Mouse (Mus musculus) layer of hippocampus, adult 18-20 months (tissue): Measurements from ENCODE around the gene Gas7. TPM values are rescaled to one million over a fixed set of nuclear protein-coding genes. Genes with fewer than 3 reads are reported as not detected.

ENCODE experiments used
- DNase-seq, 2 experiments: peaks; one replicate each; pipeline ENCODE4 v3.0.0; 2022; ENCODE audit warnings: low spot score in 2 of 2
- total RNA-seq, 2 experiments: library from RNA; stranded (reverse); gene quantifications; 2 replicates each; pipeline ENCODE4 v1.2.3; 2021

Gas7 gene
- total RNA-seq, 2 experiments from 2014 or later: 457 to 462 TPM

- no peak for DNase-seq
Observed at GRCm38 (mm10) chr11:67567184-67567583, 111.9 kb downstream of the Gas7 start.

GRCm38 (mm10) chr11:67567991-67568390 lies 112.8 kb downstream of the Gas7 start:
- no peak for DNase-seq

- DNase-seq: no peak
Observed at GRCm38 (mm10) chr11:67568815-67569214, 113.6 kb downstream of the Gas7 start.

DNA sequence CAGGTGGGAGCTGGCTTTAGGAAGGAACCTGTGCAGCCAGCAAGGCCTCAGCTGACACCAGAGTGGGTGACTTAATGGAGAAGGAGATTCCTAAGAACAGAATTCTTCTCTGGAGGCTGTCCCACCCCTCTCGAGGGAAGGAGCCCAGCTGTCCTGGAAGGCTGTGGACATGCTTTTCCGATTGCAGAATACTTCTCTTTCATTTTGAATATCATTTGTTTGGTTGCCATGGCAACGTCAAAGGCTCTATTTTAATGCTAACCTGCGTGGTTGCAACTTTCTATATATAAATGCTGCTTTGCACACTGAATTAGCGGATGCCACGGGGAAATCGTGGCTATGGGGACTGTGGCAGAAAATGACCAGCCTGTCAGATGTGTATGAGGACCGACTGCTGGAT lies 115.7 kb downstream of the Gas7 start:
- peak; percentile 59 to 81 for DNase-seq

- no peak for DNase-seq
Observed at GRCm38 (mm10) chr11:67574344-67574743, 119.1 kb downstream of the Gas7 start.

DNA sequence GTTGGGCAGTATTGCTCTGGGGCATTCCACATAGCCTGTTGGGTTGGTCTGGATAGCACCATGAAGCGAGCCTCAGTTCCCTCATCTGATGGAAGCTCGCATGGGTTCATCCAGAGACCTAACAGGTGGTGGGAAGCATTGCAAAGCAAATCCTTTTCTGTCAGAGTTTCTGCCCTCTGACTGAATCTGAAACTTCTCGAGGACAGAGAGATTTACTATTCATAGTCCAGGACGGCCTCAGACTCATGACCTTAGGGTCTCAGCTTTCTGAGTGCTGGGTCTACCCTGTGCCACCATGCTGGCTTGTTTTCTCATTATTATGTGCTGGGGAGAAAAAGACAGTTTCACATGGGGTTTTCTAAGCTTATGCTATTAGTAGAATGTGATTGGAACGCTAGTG lies 122.2 kb downstream of the Gas7 start:
- DNase-seq: no peak

GRCm38 (mm10) chr11:67577994-67578393 lies 122.8 kb downstream of the Gas7 start:
- DNase-seq: no peak

DNA sequence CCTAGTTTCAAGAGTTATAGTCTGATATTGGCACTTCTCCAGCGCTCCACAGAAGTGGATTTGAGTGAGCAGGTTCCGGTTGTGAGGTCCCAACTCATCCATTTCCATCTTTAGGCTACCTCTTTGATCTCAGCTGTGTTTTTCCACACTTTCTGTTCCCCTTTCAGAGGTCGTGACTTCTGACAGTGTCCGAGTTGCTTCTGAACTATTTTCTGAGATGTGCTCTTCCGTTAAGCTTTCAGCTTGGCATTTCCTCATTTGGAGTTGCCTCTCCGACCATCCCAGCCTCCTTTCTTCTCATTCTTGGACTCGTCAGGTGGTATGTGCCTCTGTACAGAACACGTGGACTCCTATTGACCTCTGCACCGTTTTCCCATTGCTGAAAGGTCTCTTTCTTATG lies 123.9 kb downstream of the Gas7 start:
- no peak for DNase-seq

GRCm38 (mm10) chr11:67581549-67581948 lies 126.3 kb downstream of the Gas7 start:
- DNase-seq: no peak

- DNase-seq: no peak
Observed at GRCm38 (mm10) chr11:67582570-67582969, 127.3 kb downstream of the Gas7 start.

- DNase-seq: peak in 1 of 2 experiments; percentile 56
Observed at GRCm38 (mm10) chr11:67585016-67585415, 129.8 kb downstream of the Gas7 start.

GRCm38 (mm10) chr11:67585629-67586028 lies 130.4 kb downstream of the Gas7 start:
- no peak for DNase-seq

GRCm38 (mm10) chr11:67586231-67586994 lies 131.2 kb downstream of the Gas7 start:
- DNase-seq: peak in 1 of 2 experiments; percentile 46

- DNase-seq: no peak
Observed at GRCm38 (mm10) chr11:67588196-67588827, 133.1 kb downstream of the Gas7 start.

- DNase-seq: peak; percentile 66 to 80
Observed at GRCm38 (mm10) chr11:67588828-67589314, 133.6 kb downstream of the Gas7 start.

- DNase-seq: peak; percentile 81 to 89
Observed at GRCm38 (mm10) chr11:67596233-67596632, 141.0 kb downstream of the Gas7 start.

DNA sequence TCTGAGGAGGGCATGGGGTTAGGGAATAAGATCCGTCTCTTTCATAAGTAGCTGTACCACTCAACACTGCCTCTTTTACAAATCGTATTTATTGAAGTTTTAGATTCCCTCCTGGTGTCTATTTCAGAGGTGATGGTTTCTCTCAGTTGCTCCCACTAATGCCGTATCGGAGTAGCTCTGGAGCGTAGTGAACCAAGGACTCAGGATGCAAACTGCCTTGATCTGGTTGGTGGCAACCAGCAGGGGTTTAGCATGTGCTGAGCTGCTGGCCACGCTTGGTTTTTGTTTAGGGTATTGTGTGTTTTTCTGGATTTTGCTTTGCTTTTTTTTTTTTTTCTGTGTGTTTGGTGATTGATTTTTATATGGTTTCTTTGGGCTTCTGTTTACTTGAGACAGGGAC lies 141.6 kb downstream of the Gas7 start:
- DNase-seq: no peak

DNA sequence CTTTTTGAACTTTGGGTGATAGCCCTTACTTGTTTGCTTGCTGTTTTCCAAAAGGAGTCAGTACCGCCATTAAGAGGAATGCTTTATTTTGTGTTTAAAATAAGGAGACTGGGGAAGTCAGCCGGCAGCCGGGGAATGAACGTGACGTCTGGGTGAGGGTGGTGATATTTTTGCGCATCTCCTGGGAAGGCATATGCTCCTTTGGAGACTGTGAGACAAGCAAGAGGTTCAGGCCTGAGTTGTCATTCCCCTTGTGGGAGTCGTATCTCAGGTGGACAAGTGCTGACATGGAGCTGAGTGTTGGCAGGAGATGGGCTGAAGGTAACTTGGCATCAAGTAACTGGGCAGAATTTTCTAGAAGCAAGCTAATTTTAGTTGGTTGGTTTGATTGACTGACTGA lies 142.2 kb downstream of the Gas7 start:
- DNase-seq: peak; percentile 66 to 80

DNA sequence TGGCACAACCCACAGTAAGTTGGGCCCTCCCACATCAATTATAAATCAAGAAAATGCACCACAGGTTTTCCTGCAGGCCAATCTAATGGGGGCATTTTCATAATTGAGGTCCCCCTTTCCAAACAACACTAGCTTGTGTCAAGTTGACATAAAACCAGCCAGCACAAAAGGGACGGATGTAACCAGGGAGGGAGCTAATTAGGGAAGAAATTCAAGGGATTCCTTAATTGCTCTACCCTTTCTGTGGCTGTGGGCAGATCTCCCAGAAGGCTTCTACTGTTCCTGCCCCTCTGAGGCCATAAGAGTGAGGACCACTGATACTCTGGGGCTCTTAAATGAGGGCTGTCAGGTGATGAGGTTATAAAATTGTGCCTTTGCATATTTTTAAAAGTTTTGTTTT lies 143.9 kb downstream of the Gas7 start:
- DNase-seq: no peak

DNA sequence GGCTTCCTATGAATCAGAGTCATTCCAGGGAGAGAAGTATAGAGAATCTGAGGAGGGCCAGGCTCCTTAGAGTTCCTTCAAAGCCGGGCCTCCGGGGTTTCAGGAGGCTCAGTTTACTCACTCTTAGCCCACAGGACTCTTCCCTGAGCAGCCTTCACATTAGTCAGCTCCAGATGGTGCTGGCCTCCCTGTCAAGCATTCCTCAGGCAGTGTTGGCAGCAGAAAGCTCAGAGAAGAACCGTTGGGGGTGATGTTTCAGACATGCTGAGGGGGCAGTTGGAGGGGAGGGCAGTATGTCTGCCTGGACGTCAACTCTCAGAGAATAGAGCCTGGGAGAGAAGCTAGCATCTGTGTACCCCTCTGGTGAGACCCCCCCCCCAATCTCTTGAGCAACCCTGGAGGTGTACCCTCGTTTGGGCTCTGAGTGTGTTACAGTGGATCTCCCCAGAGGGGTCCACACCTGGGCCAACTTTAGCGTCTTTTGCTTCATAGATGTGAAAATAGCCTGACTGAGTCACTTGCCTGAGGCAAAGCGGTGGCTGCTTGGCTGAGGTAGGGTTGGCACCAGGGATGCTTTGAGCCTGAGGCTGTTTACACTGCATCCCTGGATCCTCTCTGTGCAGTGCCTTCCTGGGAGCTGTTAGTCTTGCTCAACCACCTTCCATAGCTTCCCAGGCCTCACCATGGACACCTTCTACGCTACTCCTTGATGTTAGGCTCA lies 145.6 kb downstream of the Gas7 start:
- DNase-seq: peak in 1 of 2 experiments; percentile 69

DNA sequence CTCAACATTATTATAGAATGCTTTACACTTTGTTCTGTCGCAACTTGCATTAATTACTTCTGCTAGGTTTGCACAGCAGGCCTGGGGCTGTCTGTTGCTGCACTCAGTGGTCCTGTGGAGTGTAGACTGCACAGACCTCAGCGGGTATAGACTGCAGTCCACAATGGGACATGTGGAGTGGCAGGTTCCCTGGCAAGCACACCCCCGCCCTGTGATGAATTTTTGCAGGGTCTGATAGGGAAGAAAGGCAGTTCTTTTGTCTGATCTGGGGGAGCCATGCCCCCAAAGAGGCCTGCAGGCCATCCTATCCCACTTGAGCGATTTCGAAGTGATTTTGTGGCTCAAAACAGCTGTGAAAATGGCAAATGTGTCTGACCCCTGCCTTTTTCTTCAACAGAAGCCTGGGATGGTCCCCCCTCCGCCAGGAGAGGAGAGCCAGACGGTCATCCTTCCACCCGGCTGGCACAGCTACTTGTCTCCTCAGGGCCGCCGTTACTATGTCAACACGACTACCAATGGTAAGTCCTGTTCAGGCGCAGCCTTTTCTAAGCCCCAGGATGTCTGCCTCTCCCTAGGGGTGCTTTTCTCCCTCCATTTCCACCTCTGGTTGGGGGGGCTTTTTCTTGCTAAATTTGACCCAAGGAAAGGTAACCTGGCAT lies 147.6 kb downstream of the Gas7 start:
- DNase-seq: no peak
